Mouse (Mus musculus) CH12.LX (cell line): ENCODE results near the gene Srsf10. TPM values are rescaled to one million over a fixed set of nuclear protein-coding genes. Genes with fewer than 3 reads are reported as not detected.

ENCODE experiments used
- DNase-seq: peaks from one replicate; pipeline ENCODE4 v3.0.0-alpha.2; 2013; ENCODE audit errors: extremely low read depth
- H3K27ac ChIP-seq: 2 replicates; pipeline ENCODE4 v1.5.1; 2012; ENCODE audit warnings: low read depth, mild to moderate bottlenecking, control low read depth, moderate library complexity; ENCODE audit not compliant: insufficient read depth
- H3K27me3 ChIP-seq: replicated peaks from 2 replicates; pipeline ENCODE3; 2012; ENCODE audit warnings: inconsistent platforms
- H3K36me3 ChIP-seq, 2 experiments: replicated peaks in 1 of 2; 2 replicates each; pipeline versions ENCODE3 to v1.6.1; 2012; ENCODE audit warnings: inconsistent platforms in 1 of 2, low read length in 1 of 2, mild to moderate bottlenecking in 1 of 2, mixed read lengths in 1 of 2, moderate library complexity in 1 of 2; ENCODE audit not compliant: control insufficient read depth in 1 of 2, insufficient read depth in 1 of 2
- H3K4me1 ChIP-seq, 2 experiments: 2 replicates each; pipeline ENCODE4 v1.6.1; 2012; ENCODE audit warnings: inconsistent platforms in 1 of 2, moderate library complexity in 1 of 2; ENCODE audit not compliant: insufficient read depth in 2 of 2, control insufficient read depth in 1 of 2
- H3K4me2 ChIP-seq: 2 replicates; pipeline ENCODE4 v1.6.1; 2012; ENCODE audit warnings: low read depth, mild to moderate bottlenecking, control low read depth; ENCODE audit not compliant: poor library complexity, insufficient read depth, severe bottlenecking
- H3K4me3 ChIP-seq, 3 experiments: fragments of 150-350 bp in 1 of 3; sonication (generic) in 1 of 3; replicated peaks in 1 of 3; 2 replicates each; pipeline versions ENCODE3 to v1.5.1; 2011 to 2012; ENCODE audit warnings: low read depth in 2 of 3, low read length in 2 of 3, mild to moderate bottlenecking in 2 of 3, moderate library complexity in 2 of 3, control low read depth in 1 of 3, improper control_type of control experiment in 1 of 3, inconsistent platforms in 1 of 3, mixed read lengths in 1 of 3; ENCODE audit not compliant: poor library complexity in 1 of 3
- H3K79me2 ChIP-seq: replicated peaks from 2 replicates; pipeline ENCODE4 v1.6.1; 2012; ENCODE audit warnings: mild to moderate bottlenecking, moderate library complexity; ENCODE audit not compliant: control insufficient read depth, poor library complexity, insufficient read depth, severe bottlenecking; ENCODE audit errors: extremely low read depth
- H3K9ac ChIP-seq: 2 replicates; pipeline ENCODE4 v1.6.1; 2012; ENCODE audit warnings: low read depth, mild to moderate bottlenecking, control low read depth, moderate library complexity; ENCODE audit not compliant: insufficient read depth
- H3K9me3 ChIP-seq: replicated peaks from 2 replicates; pipeline ENCODE3; 2012; ENCODE audit warnings: low read length, inconsistent platforms, mixed read lengths
- BHLHE40 ChIP-seq: IDR thresholded peaks from 2 replicates; pipeline ENCODE4 v1.6.1; 2011; ENCODE audit warnings: mild to moderate bottlenecking, low read depth, low read length, improper control_type of control experiment
- CHD1 ChIP-seq: IDR thresholded peaks from 2 replicates; pipeline ENCODE4 v1.6.1; 2012; ENCODE audit warnings: low read depth, low read length, improper control_type of control experiment, inconsistent platforms
- CTCF ChIP-seq, 2 experiments: IDR thresholded peaks in 1 of 2; conservative IDR thresholded peaks in 1 of 2; 2 replicates each; pipeline ENCODE4 v1.5.1; 2011 to 2012; ENCODE audit warnings: low read depth in 2 of 2, low read length in 2 of 2, improper control_type of control experiment in 1 of 2, inconsistent platforms in 1 of 2, mild to moderate bottlenecking in 1 of 2, moderate library complexity in 1 of 2
- ELF1 ChIP-seq: IDR thresholded peaks from 2 replicates; pipeline ENCODE4 v1.6.1; 2014; ENCODE audit warnings: low read depth, mild to moderate bottlenecking, inconsistent platforms, low read length, improper control_type of control experiment
- EP300 ChIP-seq: IDR thresholded peaks from 2 replicates; pipeline ENCODE4 v1.6.1; 2011; ENCODE audit warnings: low read length, improper control_type of control experiment
- ETS1 ChIP-seq: conservative IDR thresholded peaks from 2 replicates; pipeline ENCODE4 v1.6.1; 2012; ENCODE audit warnings: low read depth, mild to moderate bottlenecking, inconsistent platforms, low read length, improper control_type of control experiment, moderate library complexity
- GABPA ChIP-seq: IDR thresholded peaks from 2 replicates; pipeline ENCODE4 v1.6.1; 2012; ENCODE audit warnings: low read depth, low read length, improper control_type of control experiment, inconsistent platforms; ENCODE audit not compliant: insufficient replicate concordance
- IRF4 ChIP-seq: IDR thresholded peaks from 2 replicates; pipeline ENCODE4 v1.6.1; 2014; ENCODE audit warnings: low read depth, mild to moderate bottlenecking, inconsistent platforms, low read length, improper control_type of control experiment
- MAZ ChIP-seq: IDR thresholded peaks from 2 replicates; pipeline ENCODE4 v1.6.1; 2012; ENCODE audit warnings: low read depth, mild to moderate bottlenecking, inconsistent platforms, low read length, improper control_type of control experiment, moderate library complexity
- MEF2A ChIP-seq: IDR thresholded peaks from 2 replicates; pipeline ENCODE4 v1.6.1; 2014; ENCODE audit warnings: low read depth, mild to moderate bottlenecking, inconsistent platforms, low read length, improper control_type of control experiment, borderline replicate concordance
- MYC ChIP-seq: IDR thresholded peaks from 2 replicates; pipeline ENCODE4 v1.6.1; 2011; ENCODE audit warnings: low read depth, mild to moderate bottlenecking, improper control_type of control experiment, low read length
- NRF1 ChIP-seq: IDR thresholded peaks from 2 replicates; pipeline ENCODE4 v1.6.1; 2014; ENCODE audit warnings: low read depth, mild to moderate bottlenecking, inconsistent platforms, low read length, improper control_type of control experiment, moderate library complexity
- PAX5 ChIP-seq: IDR thresholded peaks from 2 replicates; pipeline ENCODE4 v1.6.1; 2012; ENCODE audit warnings: low read length, inconsistent platforms, mixed read lengths
- POLR2A ChIP-seq: IDR thresholded peaks from 2 replicates; pipeline ENCODE4 v1.6.1; 2011; ENCODE audit warnings: low read depth, mild to moderate bottlenecking, improper control_type of control experiment, low read length
- RAD21 ChIP-seq: IDR thresholded peaks from 2 replicates; pipeline ENCODE4 v1.6.1; 2011; ENCODE audit warnings: low read depth, mild to moderate bottlenecking, low read length, improper control_type of control experiment, moderate library complexity
- RCOR1 ChIP-seq: conservative IDR thresholded peaks from 2 replicates; pipeline ENCODE4 v1.6.1; 2012; ENCODE audit warnings: low read depth, mild to moderate bottlenecking, inconsistent platforms, low read length, improper control_type of control experiment
- SMC3 ChIP-seq: IDR thresholded peaks from 2 replicates; pipeline ENCODE4 v1.6.1; 2011; ENCODE audit warnings: low read depth, low read length, improper control_type of control experiment
- TBP ChIP-seq: conservative IDR thresholded peaks from 2 replicates; pipeline ENCODE4 v1.6.1; 2011; ENCODE audit warnings: low read depth, low read length, improper control_type of control experiment
- TCF12 ChIP-seq: IDR thresholded peaks from 2 replicates; pipeline ENCODE4 v1.6.1; 2014; ENCODE audit warnings: low read depth, mild to moderate bottlenecking, inconsistent platforms, low read length, improper control_type of control experiment
- ZC3H11A ChIP-seq: IDR thresholded peaks from 2 replicates; pipeline ENCODE4 v1.6.1; 2012; ENCODE audit warnings: low read depth, mild to moderate bottlenecking, inconsistent platforms, low read length, improper control_type of control experiment
- ZKSCAN1 ChIP-seq: IDR thresholded peaks from 2 replicates; pipeline ENCODE4 v1.6.1; 2012; ENCODE audit warnings: low read depth, inconsistent platforms, low read length, improper control_type of control experiment, borderline replicate concordance
- ZMIZ1 ChIP-seq: IDR thresholded peaks from 2 replicates; pipeline ENCODE4 v1.6.1; 2012; ENCODE audit warnings: low read depth, mild to moderate bottlenecking, inconsistent platforms, low read length, improper control_type of control experiment
- dilution Hi-C: fragments of 300-500 bp; cut with MboI; formaldehyde crosslinking; loops from 2 replicates; pipeline ENCODE4 v1.14.3; 2020; ENCODE audit warnings: low sequenced_read_pairs; ENCODE audit not compliant: extremely low pct_unique_long_range_greater_than_20kb, extremely low pct_ligation_motif_present
- in situ Hi-C: fragments of 300-500 bp; cut with MboI; formaldehyde crosslinking; loops from 3 replicates; pipeline ENCODE4 v1.14.3; 2019; ENCODE audit warnings: low sequenced_read_pairs, low pct_ligation_motif_present, low pct_unique_long_range_greater_than_20kb, mixed read lengths
- polyA plus RNA-seq: library from polyadenylated mRNA; unstranded; fragments of >175 nt; gene quantifications from 2 replicates; pipeline ENCODE4 v1.2.1, GENCODE M21; 2012; ENCODE audit warnings: low read depth; ENCODE audit not compliant: insufficient read length
- total RNA-seq, 2 experiments: library from RNA; depleted of rRNA; stranded (reverse); fragments of 300-350 nt in 1 of 2; fragments of >200 nt in 1 of 2; gene quantifications; 2 replicates each; pipeline ENCODE4 v1.2.3; 2012 to 2014

The Srsf10 gene
- total and polyA plus RNA-seq, 3 experiments, result 85.7 to 291 (median 179) TPM

GRCm38 (mm10) chr4:135814896-135815295, 40.7 kb upstream of the Srsf10 start:
- TF ChIP-seq MEF2A (no peak), BHLHE40 (no peak)
- Histone ChIP-seq H3K4me2 (no peak overlapping the region), H3K9me3 (peaks cover 10% of the 10 kb centered on the region), H3K36me3 (no peaks in the 10 kb centered on the region), H3K79me2 (no peaks in the 10 kb centered on the region), H3K27me3 (peaks cover 16% of the 10 kb centered on the region), H3K4me3 (no peak overlapping the region), H3K4me1 (no peaks in the 10 kb centered on the region), H3K27ac (no peak overlapping the region), H3K9ac (no peak overlapping the region)
- in situ Hi-C loops, result no loop called here
- DNase-seq, result no peak
- dilution Hi-C loops, result no loop called here

- in situ Hi-C loops, result no loop called here
- no peaks in the 10 kb centered on the region for H3K36me3 ChIP-seq
- no peaks in the 10 kb centered on the region for H3K79me2 ChIP-seq
- peaks cover 6% of the 10 kb centered on the region for H3K27me3 ChIP-seq
- 0 out of 4 replicates have a peak, but pooled peaks cover 0 to 3% of the 10 kb centered on the region in 2 experiments for H3K4me1 ChIP-seq
- dilution Hi-C loops, result no loop called here
- no peak overlapping the region for H3K4me2 ChIP-seq
- H3K9me3 ChIP-seq, result peaks cover 10% of the 10 kb centered on the region
- no peak overlapping the region for H3K9ac ChIP-seq
- peak; percentile 43 for DNase-seq
- TF ChIP-seq GABPA (no peak), NRF1 (no peak), SMC3 (peak; percentile 43), EP300 (no peak), CTCF (conservative IDR thresholded peaks at IDR 0.05 in 1 of 2, IDR thresholded peaks at IDR 0.05 in 1 of 2; ENCODE audit: low read depth in 2 of 2, low read length in 2 of 2) (peak; percentile 63 to 72), RAD21 (peak; percentile 39)
- no peak overlapping the region for H3K27ac ChIP-seq
- H3K4me3 ChIP-seq, result no peak overlapping the region
These were observed 38.5 kb upstream of the Srsf10 start for GRCm38 (mm10) chr4:135816905-135817622.

- Histone ChIP-seq H3K27me3 (peaks cover 6% of the 10 kb centered on the region), H3K4me3 (no peak overlapping the region), H3K36me3 (no peaks in the 10 kb centered on the region), H3K79me2 (no peaks in the 10 kb centered on the region), H3K4me2 (no peak overlapping the region), H3K27ac (no peak overlapping the region), H3K9me3 (peaks cover 4% of the 10 kb centered on the region), H3K9ac (no peak overlapping the region), H3K4me1 (0 out of 4 replicates have a peak, but pooled peaks cover 0 to 3% of the 10 kb centered on the region in 2 experiments)
- in situ Hi-C loops (no loop called here), dilution Hi-C loops (no loop called here)
- TF ChIP-seq MYC (no peak), CTCF (conservative IDR thresholded peaks at IDR 0.05 in 1 of 2, IDR thresholded peaks at IDR 0.05 in 1 of 2; ENCODE audit: low read depth in 2 of 2, low read length in 2 of 2) (no peak), RCOR1 (no peak), ZC3H11A (no peak), BHLHE40 (no peak), EP300 (no peak), IRF4 (no peak), CHD1 (no peak), PAX5 (no peak), TBP (no peak), ZMIZ1 (no peak), ELF1 (no peak), POLR2A (no peak), TCF12 (no peak), MAZ (no peak), ZKSCAN1 (no peak), ETS1 (no peak)
- DNase-seq, result no peak
These were observed 37.2 kb upstream of the Srsf10 start for GRCm38 (mm10) chr4:135818366-135818765.
